Mouse (Mus musculus) MEL (cell line): ENCODE results near the gene Mgat5. TPM values are rescaled to one million over a fixed set of nuclear protein-coding genes. Genes with fewer than 3 reads are reported as not detected.

ENCODE experiments used
- DNase-seq: peaks from one replicate; pipeline ENCODE4 v3.0.0; 2011; ENCODE audit warnings: low read depth, low spot score
- H3K27ac ChIP-seq: 2 replicates; pipeline ENCODE4 v1.5.1; 2012; ENCODE audit warnings: low read depth, mild to moderate bottlenecking, control low read depth, low read length, moderate library complexity; ENCODE audit not compliant: control insufficient read depth
- H3K27me3 ChIP-seq, 2 experiments: fragments of 150-350 bp in 1 of 2; sonication (generic) in 1 of 2; 2 replicates each; pipeline ENCODE4 v1.6.1; 2012; ENCODE audit warnings: low read length in 2 of 2, mild to moderate bottlenecking in 2 of 2, improper control_type of control experiment in 1 of 2, moderate library complexity in 1 of 2; ENCODE audit not compliant: insufficient read depth in 2 of 2, control insufficient read depth in 1 of 2
- H3K36me3 ChIP-seq, 2 experiments: 2 replicates each; pipeline ENCODE4 v1.6.1; 2012 to 2014; ENCODE audit warnings: low read length in 2 of 2, improper control_type of control experiment in 1 of 2, inconsistent platforms in 1 of 2, mild to moderate bottlenecking in 1 of 2; ENCODE audit not compliant: insufficient read depth in 2 of 2, control insufficient read depth in 1 of 2
- H3K4me1 ChIP-seq, 2 experiments: fragments of 150-350 bp in 1 of 2; sonication (generic) in 1 of 2; 2 replicates each; pipeline ENCODE4 v1.6.1; 2012; ENCODE audit warnings: low read length in 2 of 2, improper control_type of control experiment in 1 of 2, mild to moderate bottlenecking in 1 of 2; ENCODE audit not compliant: insufficient read depth in 2 of 2, control insufficient read depth in 1 of 2
- H3K4me3 ChIP-seq, 2 experiments: fragments of 150-350 bp in 1 of 2; sonication (generic) in 1 of 2; 2 replicates each; pipeline ENCODE4 v1.5.1; 2012; ENCODE audit warnings: low read depth in 2 of 2, low read length in 2 of 2, mild to moderate bottlenecking in 2 of 2, moderate library complexity in 2 of 2, control low read depth in 1 of 2, improper control_type of control experiment in 1 of 2; ENCODE audit not compliant: control insufficient read depth in 1 of 2, insufficient read depth in 1 of 2
- H3K79me2 ChIP-seq: 2 replicates; pipeline ENCODE4 v1.6.1; 2012; ENCODE audit warnings: mild to moderate bottlenecking, low read length, moderate library complexity; ENCODE audit not compliant: control insufficient read depth, poor library complexity, insufficient read depth
- H3K9ac ChIP-seq: 2 replicates; pipeline ENCODE4 v1.6.1; 2012; ENCODE audit warnings: low read depth, mild to moderate bottlenecking, control low read depth, low read length, moderate library complexity; ENCODE audit not compliant: control insufficient read depth, poor library complexity, severe bottlenecking
- H3K9me3 ChIP-seq: fragments of 150-350 bp; sonication (generic); replicated peaks from 2 replicates; pipeline ENCODE4 v1.6.1; 2012; ENCODE audit warnings: mild to moderate bottlenecking, low read length, improper control_type of control experiment, moderate library complexity; ENCODE audit not compliant: insufficient read depth
- BHLHE40 ChIP-seq: IDR thresholded peaks from 2 replicates; pipeline ENCODE4 v1.6.1; 2012; ENCODE audit warnings: low read depth, mild to moderate bottlenecking, inconsistent platforms, low read length, improper control_type of control experiment, borderline replicate concordance
- CHD2 ChIP-seq: IDR thresholded peaks from 2 replicates; pipeline ENCODE4 v1.6.1; 2011; ENCODE audit warnings: low read length, improper control_type of control experiment
- CTCF ChIP-seq, 3 experiments: IDR thresholded peaks in 2 of 3; conservative IDR thresholded peaks in 1 of 3; 2 replicates each; pipeline ENCODE4 v1.5.1; 2011 to 2012; ENCODE audit warnings: low read length in 3 of 3, low read depth in 2 of 3, mild to moderate bottlenecking in 2 of 3, improper control_type of control experiment in 1 of 3, inconsistent platforms in 1 of 3, mixed read lengths in 1 of 3, moderate library complexity in 1 of 3; ENCODE audit not compliant: control insufficient read depth in 1 of 3, insufficient read depth in 1 of 3, poor library complexity in 1 of 3, severe bottlenecking in 1 of 3
- E2F4 ChIP-seq: IDR thresholded peaks from 2 replicates; pipeline ENCODE4 v1.6.1; 2011; ENCODE audit warnings: low read depth, low read length, improper control_type of control experiment, borderline replicate concordance
- HCFC1 ChIP-seq: IDR thresholded peaks from 2 replicates; pipeline ENCODE4 v1.6.1; 2012; ENCODE audit warnings: low read depth, mild to moderate bottlenecking, inconsistent platforms, low read length, improper control_type of control experiment, moderate library complexity
- MAFK ChIP-seq: IDR thresholded peaks from 2 replicates; pipeline ENCODE4 v1.6.1; 2011; ENCODE audit warnings: low read depth, mild to moderate bottlenecking, low read length, improper control_type of control experiment, borderline replicate concordance
- MEF2A ChIP-seq: IDR thresholded peaks from 2 replicates; pipeline ENCODE4 v1.6.1; 2014; ENCODE audit warnings: low read depth, mild to moderate bottlenecking, inconsistent platforms, low read length, improper control_type of control experiment; ENCODE audit not compliant: poor library complexity, insufficient replicate concordance, severe bottlenecking; ENCODE audit errors: extremely low read depth
- MXI1 ChIP-seq: IDR thresholded peaks from 2 replicates; pipeline ENCODE4 v1.6.1; 2011; ENCODE audit warnings: mild to moderate bottlenecking, low read depth, low read length, improper control_type of control experiment
- NELFE ChIP-seq: IDR thresholded peaks from 2 replicates; pipeline ENCODE4 v1.6.1; 2011; ENCODE audit warnings: low read depth, low read length, improper control_type of control experiment
- POLR2AphosphoS5 ChIP-seq: IDR thresholded peaks from 2 replicates; pipeline ENCODE4 v1.6.1; 2012; ENCODE audit warnings: low read depth, borderline replicate concordance, mild to moderate bottlenecking, inconsistent platforms, low read length, moderate library complexity, mixed read lengths
- SMC3 ChIP-seq: IDR thresholded peaks from 2 replicates; pipeline ENCODE4 v1.6.1; 2011; ENCODE audit warnings: low read depth, low read length, improper control_type of control experiment
- TAL1 ChIP-seq: IDR thresholded peaks from 2 replicates; pipeline ENCODE4 v1.6.1; 2012; ENCODE audit warnings: mild to moderate bottlenecking, inconsistent platforms, low read length, moderate library complexity, mixed read lengths
- TCF12 ChIP-seq: IDR thresholded peaks from 2 replicates; pipeline ENCODE4 v1.6.1; 2014; ENCODE audit warnings: low read depth, mild to moderate bottlenecking, inconsistent platforms, low read length, improper control_type of control experiment, moderate library complexity
- UBTF ChIP-seq: IDR thresholded peaks from 2 replicates; pipeline ENCODE4 v1.6.1; 2012; ENCODE audit warnings: low read depth, mild to moderate bottlenecking, inconsistent platforms, low read length, improper control_type of control experiment, moderate library complexity, borderline replicate concordance; ENCODE audit not compliant: insufficient read depth
- USF2 ChIP-seq, 2 experiments: IDR thresholded peaks; 2 replicates each; pipeline ENCODE4 v1.6.1; 2011 to 2012; ENCODE audit warnings: improper control_type of control experiment in 2 of 2, low read length in 2 of 2, borderline replicate concordance in 1 of 2, inconsistent platforms in 1 of 2, low read depth in 1 of 2, mild to moderate bottlenecking in 1 of 2; ENCODE audit not compliant: insufficient read depth in 1 of 2
- ZC3H11A ChIP-seq: IDR thresholded peaks from 2 replicates; pipeline ENCODE4 v1.6.1; 2012; ENCODE audit warnings: low read depth, mild to moderate bottlenecking, inconsistent platforms, low read length, improper control_type of control experiment
- ZMIZ1 ChIP-seq: IDR thresholded peaks from 2 replicates; pipeline ENCODE4 v1.6.1; 2012; ENCODE audit warnings: low read depth, mild to moderate bottlenecking, inconsistent platforms, low read length, improper control_type of control experiment, moderate library complexity
- polyA plus RNA-seq, 2 experiments: library from polyadenylated mRNA; stranded (reverse) in 1 of 2; unstranded in 1 of 2; fragments of >175 nt in 1 of 2; fragments of >200 nt in 1 of 2; gene quantifications; 2 replicates each; pipeline versions ENCODE4 v1.2.1 to v1.2.4; 2012; ENCODE audit warnings: low replicate concordance in 2 of 2, low read depth in 1 of 2; ENCODE audit not compliant: insufficient read length in 2 of 2, insufficient read depth in 1 of 2, missing spikeins in 1 of 2
- total RNA-seq: library from RNA; depleted of rRNA; stranded (reverse); fragments of 300-350 nt; gene quantifications from 2 replicates; pipeline ENCODE4 v1.2.3, GENCODE M21; 2012

Mgat5 gene
- total and polyA plus RNA-seq, 3 experiments: 6.9 to 9.5 TPM; not detected in 1

GRCm38 (mm10) chr1:127420383-127420782, 215.6 kb downstream of the Mgat5 start:
- no peak for DNase-seq
- no peak overlapping the region for H3K27ac ChIP-seq
- peaks cover 0 to 3% of the 10 kb centered on the region in 2 experiments; a peak in 2 of 4 replicates for H3K36me3 ChIP-seq
- TF ChIP-seq USF2 (IDR thresholded peaks at IDR 0.05; ENCODE audit: borderline replicate concordance in 1 of 2, insufficient read depth in 1 of 2, low read depth in 1 of 2, low read length in 2 of 2) (no peak), BHLHE40 (no peak), MEF2A (no peak), MXI1 (no peak), E2F4 (no peak), MAFK (no peak), UBTF (no peak), ZMIZ1 (no peak)
- no peaks in the 10 kb centered on the region for H3K9me3 ChIP-seq
- no peak overlapping the region for H3K4me3 ChIP-seq
- no peaks in the 10 kb centered on the region for H3K27me3 ChIP-seq
- H3K4me1 ChIP-seq: no peaks in the 10 kb centered on the region
- no peak overlapping the region for H3K9ac ChIP-seq
- H3K79me2 ChIP-seq: no peaks in the 10 kb centered on the region

- DNase-seq: no peak
- Histone ChIP-seq H3K9ac (no peak overlapping the region), H3K27ac (no peak overlapping the region), H3K36me3 (peaks cover 0 to 3% of the 10 kb centered on the region in 2 experiments; a peak in 2 of 4 replicates), H3K9me3 (no peaks in the 10 kb centered on the region), H3K79me2 (no peaks in the 10 kb centered on the region), H3K27me3 (no peaks in the 10 kb centered on the region), H3K4me3 (no peak overlapping the region), H3K4me1 (no peaks in the 10 kb centered on the region)
- TF ChIP-seq HCFC1 (no peak), ZC3H11A (no peak), SMC3 (no peak), POLR2AphosphoS5 (no peak), TCF12 (no peak), TAL1 (no peak), CHD2 (no peak), CTCF (IDR thresholded peaks at IDR 0.05 in 2 of 3, conservative IDR thresholded peaks at IDR 0.05 in 1 of 3; ENCODE audit: control insufficient read depth in 1 of 3, insufficient read depth in 1 of 3, low read depth in 2 of 3, low read length in 3 of 3, poor library complexity in 1 of 3, severe bottlenecking in 1 of 3) (no peak), NELFE (no peak)
Measured at GRCm38 (mm10) chr1:127420795-127421194, 216.0 kb downstream of the Mgat5 start.
